Mouse (Mus musculus): ENCODE measurements around the gene Gabbr2. TPM values are rescaled to one million over a fixed set of nuclear protein-coding genes. Genes with fewer than 3 reads are reported as not detected.

Gabbr2 gene
- polyA plus RNA-seq, 1 experiment from 2014 or later: 5.5 TPM

DNA sequence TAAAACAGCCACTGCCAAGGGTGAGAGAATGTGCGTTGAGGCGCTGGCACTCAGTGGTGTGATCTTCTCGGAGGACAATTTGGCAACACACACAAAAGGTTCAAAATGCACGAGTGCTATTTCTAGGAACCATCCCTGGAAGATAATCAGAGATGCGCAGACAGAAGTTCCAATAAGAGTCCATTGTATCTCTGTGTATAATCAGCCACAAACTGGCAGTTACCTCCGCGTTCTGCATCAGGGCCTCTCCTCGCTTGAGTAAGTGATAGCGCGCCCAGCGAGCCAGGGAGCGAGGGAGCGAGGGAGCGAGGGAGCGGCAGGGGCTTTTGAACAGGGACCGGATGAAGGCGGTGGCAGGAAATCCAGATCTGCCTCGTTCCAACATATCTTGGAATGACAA lies 155.6 kb downstream of the Gabbr2 start:
- no peaks in the 10 kb centered on the region for H3K9me3 ChIP-seq (ENCODE audit: control insufficient read depth, low read length)
- no peaks in the 10 kb centered on the region for H3K27me3 ChIP-seq (replicated peaks; ENCODE audit: control insufficient read depth, insufficient read depth, low read length)
- ATAC-seq: no peak
- H3K4me1 ChIP-seq (replicated peaks; ENCODE audit: control insufficient read depth, insufficient read depth, low read length): peaks cover 11% of the 10 kb centered on the region
- no peak overlapping the region for H3K27ac ChIP-seq (ENCODE audit: low read length)
- 33% methylated on average over 18 of the region's 18 CpGs for WGBS
- H3K36me3 ChIP-seq (ENCODE audit: control insufficient read depth, insufficient read depth): no peaks in the 10 kb centered on the region
- H3K4me3 ChIP-seq (replicated peaks; ENCODE audit: low read length): no peak overlapping the region
- no peak overlapping the region for H3K9ac ChIP-seq (replicated peaks; ENCODE audit: low read depth, low read length)
- H3K4me2 ChIP-seq (ENCODE audit: low read length): no peak overlapping the region

DNA sequence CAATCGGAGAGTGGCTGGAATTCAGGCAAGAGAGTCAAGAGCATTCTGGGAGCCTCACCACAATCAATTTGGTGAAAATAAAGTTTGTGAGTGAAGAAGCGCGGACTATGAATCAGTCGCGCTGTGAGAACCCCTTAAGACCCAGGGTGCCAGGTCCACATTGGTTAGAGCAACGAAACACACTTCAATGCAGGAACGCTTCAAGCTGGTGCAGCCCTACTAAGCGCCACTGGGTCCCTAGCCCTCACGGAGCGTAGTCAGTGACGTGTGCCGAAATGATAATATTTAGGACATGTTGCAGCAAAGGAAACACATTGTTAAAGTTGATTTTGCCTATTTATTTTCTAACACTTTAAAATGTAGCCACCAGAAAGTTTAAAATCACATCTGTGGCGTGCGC lies 156.6 kb downstream of the Gabbr2 start:
- no peak overlapping the region for H3K27ac ChIP-seq (ENCODE audit: low read length)
- no peak overlapping the region for H3K9ac ChIP-seq (replicated peaks; ENCODE audit: low read depth, low read length)
- H3K36me3 ChIP-seq (ENCODE audit: control insufficient read depth, insufficient read depth): no peaks in the 10 kb centered on the region
- H3K4me3 ChIP-seq (replicated peaks; ENCODE audit: low read length): no peak overlapping the region
- ATAC-seq: no peak
- WGBS: 91% methylated on average over 14 of the region's 14 CpGs
- H3K27me3 ChIP-seq (replicated peaks; ENCODE audit: control insufficient read depth, insufficient read depth, low read length): no peaks in the 10 kb centered on the region
- H3K4me2 ChIP-seq (ENCODE audit: low read length): no peak overlapping the region
- no peaks in the 10 kb centered on the region for H3K9me3 ChIP-seq (ENCODE audit: control insufficient read depth, low read length)
- peaks cover 11% of the 10 kb centered on the region for H3K4me1 ChIP-seq (replicated peaks; ENCODE audit: control insufficient read depth, insufficient read depth, low read length)

DNA sequence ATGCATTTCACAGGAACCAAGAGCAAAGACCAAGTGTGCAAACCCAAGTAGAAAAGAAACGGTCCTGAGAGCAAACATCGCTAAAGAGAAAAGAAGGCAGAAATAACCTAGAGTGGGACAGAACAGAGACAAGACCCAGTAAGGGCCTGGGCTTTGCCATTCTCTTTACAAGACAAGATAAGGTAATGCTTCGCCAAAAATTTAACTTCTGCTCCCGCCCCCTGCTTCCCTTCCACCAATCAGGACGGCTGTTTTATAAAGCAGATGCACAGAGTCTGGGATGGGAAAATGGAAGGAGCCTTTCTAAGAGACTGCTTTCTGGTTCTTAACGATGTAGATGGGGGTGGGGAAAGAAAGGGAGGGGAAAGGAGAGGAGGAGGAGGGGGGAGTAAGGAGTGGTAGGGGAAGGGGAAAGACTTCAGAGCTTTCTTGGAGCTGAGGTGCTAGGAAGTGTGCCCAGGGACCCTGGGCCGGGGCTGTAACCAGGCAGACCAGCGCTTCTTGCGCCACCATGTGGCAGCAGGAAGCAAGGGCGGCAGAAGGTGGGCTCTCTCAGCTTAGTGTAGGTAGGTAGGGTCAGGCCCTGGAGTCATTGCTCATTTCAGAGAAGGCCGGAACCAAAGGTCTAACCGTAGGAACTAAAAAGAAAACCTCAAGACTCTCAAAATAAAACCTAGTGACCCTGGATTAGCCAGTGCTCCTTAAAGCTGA lies 158.7 kb downstream of the Gabbr2 start:
- 40% methylated on average over 12 of the region's 12 CpGs for WGBS
- Histone ChIP-seq H3K27me3 (replicated peaks; ENCODE audit: control insufficient read depth, insufficient read depth, low read length) (no peaks in the 10 kb centered on the region), H3K36me3 (ENCODE audit: control insufficient read depth, insufficient read depth) (no peaks in the 10 kb centered on the region), H3K4me2 (ENCODE audit: low read length) (no peak overlapping the region), H3K4me3 (replicated peaks; ENCODE audit: low read length) (no peak overlapping the region), H3K27ac (ENCODE audit: low read length) (no peak overlapping the region), H3K9ac (replicated peaks; ENCODE audit: low read depth, low read length) (no peak overlapping the region), H3K4me1 (replicated peaks; ENCODE audit: control insufficient read depth, insufficient read depth, low read length) (peaks cover 13% of the 10 kb centered on the region), H3K9me3 (ENCODE audit: control insufficient read depth, low read length) (no peaks in the 10 kb centered on the region)
- ATAC-seq: no peak

DNA sequence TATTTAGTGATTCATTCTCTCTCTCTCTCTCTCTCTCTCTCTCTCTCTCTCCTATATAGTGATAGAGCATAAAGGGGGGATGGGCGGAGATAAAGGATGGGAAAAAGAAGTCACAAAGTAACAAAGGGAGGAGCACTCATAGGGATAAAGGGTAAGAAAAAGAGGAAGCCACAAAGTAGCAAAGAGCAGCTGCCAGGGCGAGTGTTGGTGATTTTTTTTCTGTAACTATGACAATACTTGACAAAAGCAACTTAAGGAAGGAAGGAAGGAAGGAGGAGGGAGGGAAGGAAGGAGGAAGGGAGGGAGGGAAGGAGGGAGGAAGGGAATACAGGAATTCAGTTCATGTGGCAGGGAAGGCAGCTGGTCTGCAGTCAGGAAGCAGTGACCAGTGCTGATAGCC lies 162.0 kb downstream of the Gabbr2 start:
- no peaks in the 10 kb centered on the region for H3K36me3 ChIP-seq (ENCODE audit: control insufficient read depth, insufficient read depth)
- peaks cover 5% of the 10 kb centered on the region; the same call in 1 of the 2 replicates for H3K4me1 ChIP-seq (replicated peaks; ENCODE audit: control insufficient read depth, insufficient read depth, low read length)
- no peak overlapping the region for H3K4me2 ChIP-seq (ENCODE audit: low read length)
- no peak overlapping the region for H3K9ac ChIP-seq (replicated peaks; ENCODE audit: low read depth, low read length)
- H3K4me3 ChIP-seq (replicated peaks; ENCODE audit: low read length): no peak overlapping the region
- H3K27ac ChIP-seq (ENCODE audit: low read length): no peak overlapping the region
- 43% methylated on average over 2 of the region's 2 CpGs for WGBS
- no peaks in the 10 kb centered on the region for H3K27me3 ChIP-seq (replicated peaks; ENCODE audit: control insufficient read depth, insufficient read depth, low read length)
- ATAC-seq: no peak
- H3K9me3 ChIP-seq (ENCODE audit: control insufficient read depth, low read length): no peaks in the 10 kb centered on the region

DNA sequence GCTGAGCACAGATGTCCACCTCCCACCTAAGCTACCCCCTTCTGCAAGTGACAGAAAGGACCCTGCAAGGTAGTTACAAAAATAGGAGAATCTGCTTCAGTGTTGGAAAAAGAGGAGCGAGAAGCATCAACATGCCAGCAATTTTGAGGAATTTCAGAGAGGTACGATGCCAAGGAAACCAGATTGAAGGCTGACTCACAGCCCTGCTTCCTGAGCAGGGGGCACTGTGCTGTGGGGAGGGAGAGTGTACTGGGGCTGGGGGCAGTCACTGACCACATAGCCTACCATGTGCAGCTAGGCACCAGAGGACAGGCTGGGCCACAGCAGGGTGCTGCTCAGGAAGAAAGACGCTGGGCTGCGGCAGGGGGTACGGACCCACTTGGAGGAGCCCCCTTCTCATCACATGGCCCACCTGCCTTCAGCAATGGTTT lies 163.5 kb downstream of the Gabbr2 start:
- no peak overlapping the region for H3K4me2 ChIP-seq (ENCODE audit: low read length)
- no peak overlapping the region for H3K9ac ChIP-seq (replicated peaks; ENCODE audit: low read depth, low read length)
- H3K36me3 ChIP-seq (ENCODE audit: control insufficient read depth, insufficient read depth): no peaks in the 10 kb centered on the region
- no peak overlapping the region for H3K4me3 ChIP-seq (replicated peaks; ENCODE audit: low read length)
- peaks cover 5% of the 10 kb centered on the region; the same call in 1 of the 2 replicates for H3K4me1 ChIP-seq (replicated peaks; ENCODE audit: control insufficient read depth, insufficient read depth, low read length)
- no peaks in the 10 kb centered on the region for H3K27me3 ChIP-seq (replicated peaks; ENCODE audit: control insufficient read depth, insufficient read depth, low read length)
- no peak for ATAC-seq
- 63% methylated on average over 5 of the region's 5 CpGs for WGBS
- no peaks in the 10 kb centered on the region for H3K9me3 ChIP-seq (ENCODE audit: control insufficient read depth, low read length)
- no peak overlapping the region for H3K27ac ChIP-seq (ENCODE audit: low read length)

DNA sequence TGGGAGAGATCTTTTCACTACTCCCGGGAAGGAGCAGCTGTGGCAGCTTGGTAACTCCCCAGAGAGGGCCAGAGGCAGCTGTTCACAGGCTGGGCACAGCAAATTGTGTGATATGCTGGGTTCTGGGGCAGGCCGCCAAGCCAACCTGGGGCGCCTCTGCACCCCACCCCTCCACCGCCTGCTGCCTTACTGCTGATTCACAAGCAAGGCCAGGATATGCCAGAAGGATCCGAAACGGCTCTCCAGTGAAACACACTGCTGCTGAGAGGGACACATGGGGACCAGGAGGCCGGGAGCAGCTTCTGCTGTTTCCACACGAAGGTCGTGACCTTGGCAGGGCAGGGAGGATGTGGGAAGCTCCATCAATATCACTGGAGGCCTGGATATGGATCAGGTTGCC lies 164.2 kb downstream of the Gabbr2 start:
- Histone ChIP-seq H3K4me1 (replicated peaks; ENCODE audit: control insufficient read depth, insufficient read depth, low read length) (peaks cover 5% of the 10 kb centered on the region; the same call in 1 of the 2 replicates), H3K9me3 (ENCODE audit: control insufficient read depth, low read length) (no peaks in the 10 kb centered on the region), H3K36me3 (ENCODE audit: control insufficient read depth, insufficient read depth) (no peaks in the 10 kb centered on the region), H3K4me2 (ENCODE audit: low read length) (no peak overlapping the region), H3K9ac (replicated peaks; ENCODE audit: low read depth, low read length) (no peak overlapping the region), H3K4me3 (replicated peaks; ENCODE audit: low read length) (no peak overlapping the region), H3K27me3 (replicated peaks; ENCODE audit: control insufficient read depth, insufficient read depth, low read length) (no peaks in the 10 kb centered on the region), H3K27ac (ENCODE audit: low read length) (no peak overlapping the region)
- ATAC-seq: no peak; the same call in 1 of the 2 replicates
- WGBS: 63% methylated on average over 9 of the region's 9 CpGs

DNA sequence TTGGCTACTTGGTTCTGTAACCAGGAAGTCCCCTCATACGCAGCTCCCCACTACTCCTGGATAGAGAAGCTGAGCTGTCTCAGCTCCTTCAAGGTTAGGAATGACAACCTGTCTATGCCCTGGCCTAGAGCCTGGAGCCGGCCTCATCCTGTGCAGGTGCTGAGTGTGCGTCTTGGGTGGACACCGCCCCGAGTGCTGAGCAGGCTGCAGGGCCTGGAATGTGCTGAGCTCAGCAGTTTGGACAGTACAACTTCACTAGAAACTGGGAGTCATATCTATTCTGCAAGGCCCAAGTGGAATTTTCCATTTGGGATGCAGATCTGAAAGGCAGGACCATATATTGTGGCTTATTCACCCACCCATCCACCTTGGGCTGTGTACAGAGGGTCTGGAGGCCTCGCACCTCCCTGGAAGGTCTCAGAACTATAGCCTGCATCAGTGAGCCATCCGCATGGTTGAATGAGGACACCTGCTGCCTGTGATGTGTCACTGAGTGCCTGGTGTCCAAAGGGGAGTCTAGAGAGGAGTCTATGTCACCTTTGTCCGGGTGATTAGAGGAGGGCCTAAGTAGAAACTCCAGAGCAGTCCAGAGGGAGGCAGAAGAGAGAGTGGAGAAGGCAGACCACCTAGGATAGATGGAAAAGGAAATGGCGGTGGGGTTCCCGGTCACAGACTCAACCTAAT lies 165.7 kb downstream of the Gabbr2 start:
- peaks cover 5% of the 10 kb centered on the region; the same call in 1 of the 2 replicates for H3K4me1 ChIP-seq (replicated peaks; ENCODE audit: control insufficient read depth, insufficient read depth, low read length)
- H3K27ac ChIP-seq (ENCODE audit: low read length): no peak overlapping the region
- no peak overlapping the region for H3K4me2 ChIP-seq (ENCODE audit: low read length)
- H3K9me3 ChIP-seq (ENCODE audit: control insufficient read depth, low read length): no peaks in the 10 kb centered on the region
- no peaks in the 10 kb centered on the region for H3K36me3 ChIP-seq (ENCODE audit: control insufficient read depth, insufficient read depth)
- WGBS: 91% methylated on average over 10 of the region's 10 CpGs
- no peak overlapping the region for H3K9ac ChIP-seq (replicated peaks; ENCODE audit: low read depth, low read length)
- ATAC-seq: no peak
- no peaks in the 10 kb centered on the region for H3K27me3 ChIP-seq (replicated peaks; ENCODE audit: control insufficient read depth, insufficient read depth, low read length)
- no peak overlapping the region for H3K4me3 ChIP-seq (replicated peaks; ENCODE audit: low read length)

DNA sequence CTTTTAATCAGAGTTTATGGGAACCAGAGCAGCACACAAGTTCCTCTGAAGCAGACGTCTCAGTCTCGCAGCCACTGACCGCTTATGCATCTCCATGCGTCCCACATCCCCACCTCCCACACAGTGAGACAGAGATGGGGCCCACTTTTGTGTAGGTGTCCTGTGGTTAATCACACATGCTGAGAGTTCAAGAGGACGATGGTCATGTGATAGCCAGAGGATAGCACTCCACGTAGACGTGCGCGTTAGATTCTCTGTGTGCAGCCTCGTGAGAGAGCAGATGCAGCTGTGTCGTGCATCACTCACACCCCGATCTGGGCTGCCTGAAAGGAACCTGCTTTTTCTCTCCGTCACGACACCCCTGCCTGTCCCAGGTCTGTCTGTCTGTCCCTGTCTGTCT lies 167.9 kb downstream of the Gabbr2 start:
- Histone ChIP-seq H3K9ac (replicated peaks; ENCODE audit: low read depth, low read length) (no peak overlapping the region), H3K4me3 (replicated peaks; ENCODE audit: low read length) (no peak overlapping the region), H3K27ac (ENCODE audit: low read length) (no peak overlapping the region), H3K9me3 (ENCODE audit: control insufficient read depth, low read length) (no peaks in the 10 kb centered on the region), H3K4me2 (ENCODE audit: low read length) (no peak overlapping the region), H3K27me3 (replicated peaks; ENCODE audit: control insufficient read depth, insufficient read depth, low read length) (no peaks in the 10 kb centered on the region), H3K4me1 (replicated peaks; ENCODE audit: control insufficient read depth, insufficient read depth, low read length) (peaks cover 5% of the 10 kb centered on the region; the same call in 1 of the 2 replicates), H3K36me3 (ENCODE audit: control insufficient read depth, insufficient read depth) (no peaks in the 10 kb centered on the region)
- 86% methylated on average over 14 of the region's 14 CpGs for WGBS
- no peak for ATAC-seq

DNA sequence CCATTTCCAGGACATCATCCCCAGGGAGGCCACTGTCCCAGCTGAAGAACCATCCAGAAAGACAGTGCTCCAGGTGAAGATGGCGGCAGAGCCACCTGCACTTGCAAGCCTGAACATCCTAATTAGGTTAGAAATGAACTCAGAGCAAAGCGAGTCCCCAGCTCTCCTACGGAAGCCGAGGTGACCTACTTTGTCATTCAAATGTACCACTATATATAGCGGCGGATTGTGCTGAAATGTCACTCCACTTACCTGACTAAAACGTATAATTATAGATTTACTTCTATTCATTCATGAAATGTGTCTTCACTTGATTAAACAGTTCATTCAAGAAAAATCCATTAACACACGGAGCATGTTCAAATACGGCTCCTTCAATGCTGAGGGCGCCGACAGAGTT lies 170.0 kb downstream of the Gabbr2 start:
- Histone ChIP-seq H3K36me3 (ENCODE audit: control insufficient read depth, insufficient read depth) (no peaks in the 10 kb centered on the region), H3K9me3 (ENCODE audit: control insufficient read depth, low read length) (no peaks in the 10 kb centered on the region), H3K4me1 (replicated peaks; ENCODE audit: control insufficient read depth, insufficient read depth, low read length) (no peaks in the 10 kb centered on the region), H3K27ac (ENCODE audit: low read length) (no peak overlapping the region), H3K9ac (replicated peaks; ENCODE audit: low read depth, low read length) (no peak overlapping the region), H3K4me2 (ENCODE audit: low read length) (no peak overlapping the region), H3K4me3 (replicated peaks; ENCODE audit: low read length) (no peak overlapping the region), H3K27me3 (replicated peaks; ENCODE audit: control insufficient read depth, insufficient read depth, low read length) (no peaks in the 10 kb centered on the region)
- 21% methylated on average over 11 of the region's 11 CpGs for WGBS
- peak; percentile 52; the same call in 1 of the 2 replicates for ATAC-seq

Measured in forebrain, embryonic 16.5 days (tissue).